11 mouse cellular contexts compared by ENCODE assay signal in genomic region chr19:43927057-43927456, GRCm38 (mm10). TPM values are rescaled to one million over a fixed set of nuclear protein-coding genes. Genes with fewer than 3 reads are reported as not detected.
DNase-seq lines count a peak whose midpoint lies in the region; ATAC-seq lines count a peak whose summit lies in the region.
"Had no signal": no experiment of that assay in that cellular context is flagged by ENCODE, and none has a peak within 500 bp of the region (broad histone marks: within the 10 kb centered on the region; RNA-seq: fewer than 3 reads in every experiment).

No protein-coding gene starts in this region.

- DNase-seq in kidney, postnatal 4 days = no peak
- peak; percentile 61 for DNase-seq in cerebellum, adult 9-10 months
- peak; percentile 37 to 46 for DNase-seq in layer of hippocampus, postnatal 10 days (ENCODE audit: low spot score in 2 of 2)
- DNase-seq in right cerebral cortex, postnatal 10 days (ENCODE audit: low spot score in 2 of 2) = peak; percentile 41 to 49
- DNase-seq in spleen, adult 12 weeks (ENCODE audit: low spot score) = no peak
- DNase-seq in midbrain, embryonic 14.5 days = no peak
- DNase-seq: adrenal gland, adult 8-10 months; lung, postnatal 4 days had no signal

- H3K4me1 ChIP-seq in kidney, embryonic 16.5 days (ENCODE audit: insufficient read depth, low read length) = peaks cover 15% of the 10 kb centered on the region
- H3K4me1 ChIP-seq in midbrain, embryonic 14.5 days (ENCODE audit: control insufficient read depth, insufficient read depth, low read length) = 0 out of 2 replicates have a peak, but pooled peaks cover 2% of the 10 kb centered on the region
- 0 out of 2 replicates have a peak, but pooled peaks cover 12% of the 10 kb centered on the region for H3K4me1 ChIP-seq in liver, embryonic 12.5 days

- H3K4me2 ChIP-seq in kidney, embryonic 16.5 days (replicated peaks; ENCODE audit: low read depth, low read length) = no peak overlapping the region
- H3K4me2 ChIP-seq in midbrain, embryonic 14.5 days (ENCODE audit: low read length) = no peak overlapping the region
- H3K4me2 ChIP-seq in liver, embryonic 12.5 days = no peak overlapping the region

- WGBS in kidney, embryonic 16.5 days = 60% methylated on average over 10 of the region's 10 CpGs
- WGBS in midbrain, embryonic 14.5 days = 78% methylated on average over 10 of the region's 10 CpGs
- 69% methylated on average over 10 of the region's 10 CpGs for WGBS in liver, embryonic 12.5 days (ENCODE audit: insufficient replicate concordance)

- no peak for ATAC-seq in kidney, embryonic 16.5 days (ENCODE audit: low FRiP score, low TSS enrichment)
- no peak for ATAC-seq in midbrain, embryonic 14.5 days (ENCODE audit: low FRiP score, low TSS enrichment)
- no peak for ATAC-seq in liver, embryonic 12.5 days

- 0 out of 2 replicates have a peak overlapping the region, but pooled peaks have one; percentile 31 for H3K9ac ChIP-seq in kidney, embryonic 16.5 days (replicated peaks; ENCODE audit: low read length)
- no peak overlapping the region for H3K9ac ChIP-seq in midbrain, embryonic 14.5 days (replicated peaks; ENCODE audit: low read length)
- H3K9ac ChIP-seq in liver, embryonic 12.5 days = no peak overlapping the region

- no peak overlapping the region for H3K27ac ChIP-seq in kidney, embryonic 16.5 days (ENCODE audit: low read length)
- H3K27ac ChIP-seq in midbrain, embryonic 14.5 days (replicated peaks; ENCODE audit: low read depth, low read length) = no peak overlapping the region
- H3K27ac ChIP-seq in liver, embryonic 12.5 days = no peak overlapping the region

- no peaks in the 10 kb centered on the region for H3K9me3 ChIP-seq in kidney, embryonic 16.5 days (ENCODE audit: low read length)
- peaks cover 2% of the 10 kb centered on the region; the same call in 1 of the 2 replicates for H3K9me3 ChIP-seq in midbrain, embryonic 14.5 days (ENCODE audit: control insufficient read depth, low read length)
- H3K9me3 ChIP-seq in liver, embryonic 12.5 days (replicated peaks) = peaks cover 3% of the 10 kb centered on the region; the same call in 1 of the 2 replicates

- H3K36me3 ChIP-seq in kidney, embryonic 16.5 days (ENCODE audit: insufficient read depth, low read length) = no peaks in the 10 kb centered on the region
- no peaks in the 10 kb centered on the region for H3K36me3 ChIP-seq in midbrain, embryonic 14.5 days (ENCODE audit: control insufficient read depth, insufficient read depth, low read length)
- H3K36me3 ChIP-seq in liver, embryonic 12.5 days = peaks cover 9% of the 10 kb centered on the region; the same call in 1 of the 2 replicates

- H3K27me3 ChIP-seq in kidney, embryonic 16.5 days (ENCODE audit: insufficient read depth, low read length) = no peaks in the 10 kb centered on the region
- H3K27me3 ChIP-seq in midbrain, embryonic 14.5 days (ENCODE audit: control insufficient read depth, insufficient read depth, low read length) = no peaks in the 10 kb centered on the region
- H3K27me3 ChIP-seq in liver, embryonic 12.5 days (replicated peaks) = no peaks in the 10 kb centered on the region

- H3K4me3 ChIP-seq in kidney, embryonic 16.5 days (ENCODE audit: low read length) = no peak overlapping the region
- H3K4me3 ChIP-seq in midbrain, embryonic 14.5 days (replicated peaks; ENCODE audit: low read depth, low read length) = no peak overlapping the region
- no peak overlapping the region for H3K4me3 ChIP-seq in liver, embryonic 12.5 days
- H3K4me3 ChIP-seq: erythroblast, embryonic 14.5 days had no signal

RNA-seq across cellular contexts. Expression of gene Dnmbp, which starts 12.9 kb away (rescaled TPM):
- 25.4 and 28.6 TPM in 2 replicates for polyA plus RNA-seq in kidney, embryonic 16.5 days (2015; fragmentation: Nextera tagmentation; extraction: Ambion mirVana)
- total RNA-seq in layer of hippocampus, postnatal 10 days (2021) = 10 to 100 TPM in 1 of 2 experiments, 1 to 10 TPM in 1; 8.6 to 11.4 TPM
- polyA plus RNA-seq in midbrain, embryonic 14.5 days (2014; fragmentation: Nextera tagmentation; extraction: Ambion mirVana) = 7.2 and 8.6 TPM in 2 replicates
- polyA plus RNA-seq in liver, embryonic 12.5 days (2016; fragmentation: Nextera tagmentation; extraction: Ambion mirVana) = 3.9 and 4.2 TPM in 2 replicates
- polyA plus RNA-seq: erythroblast, embryonic 14.5 days had no signal

RNA-seq across cellular contexts. Expression of gene Cpn1, which starts 59.3 kb away (rescaled TPM):
- polyA plus RNA-seq in kidney, embryonic 16.5 days (2015; fragmentation: Nextera tagmentation; extraction: Ambion mirVana) = 80.6 and 81.5 TPM in 2 replicates
- total RNA-seq in layer of hippocampus, postnatal 10 days (2021) = under 1 TPM; 0.25 to 0.30 TPM
- polyA plus RNA-seq in midbrain, embryonic 14.5 days (2014; fragmentation: Nextera tagmentation; extraction: Ambion mirVana) = 0.12 and 0.19 TPM in 2 replicates
- 42.8 and 45.8 TPM in 2 replicates for polyA plus RNA-seq in liver, embryonic 12.5 days (2016; fragmentation: Nextera tagmentation; extraction: Ambion mirVana)

Comparison
In these comparisons a context has a peak if more than half of its experiments do, and no peak if none do; other contexts are left out.
1. DNase-seq: peak in cerebellum, adult 9-10 months (single experiment), layer of hippocampus, postnatal 10 days (2 of 2) and right cerebral cortex, postnatal 10 days (2 of 2); none in kidney, postnatal 4 days (0 of 2), spleen, adult 12 weeks (single experiment) and midbrain, embryonic 14.5 days (single experiment).
2. RNA of gene Cpn1, which starts 59.3 kb away (polyA plus RNA-seq): 80.6 to 81.5 TPM in kidney, embryonic 16.5 days and 42.8 to 45.8 TPM in liver, embryonic 12.5 days; 0.12 to 0.19 TPM in midbrain, embryonic 14.5 days; every median in the first group is over 10 times any median in the second.